Mouse (Mus musculus): Measurements from ENCODE around the gene Synrg. TPM values are rescaled to one million over a fixed set of nuclear protein-coding genes. Genes with fewer than 3 reads are reported as not detected.

Gene Synrg
- total RNA-seq, 2 experiments from 2014 or later: 46.6 to 50.9 TPM

Other genes with a start within 250 kb of the Synrg start
- not detected for gene Wfdc21, start 217.5 kb upstream of the Synrg start, total RNA-seq (2021)
- gene Heatr6, start 210.7 kb upstream of the Synrg start, total RNA-seq (2021): 10 to 100 TPM; 17.9 to 18.9 TPM
- under 1 TPM; 0.14 to 0.19 TPM for gene Hnf1b, start 114.4 kb upstream of the Synrg start, total RNA-seq (2021)
- 10 to 100 TPM; 12.4 to 12.5 TPM for gene Ddx52, start 22.4 kb upstream of the Synrg start, total RNA-seq (2021)
- gene Dusp14, start 104.8 kb downstream of the Synrg start, total RNA-seq (2021): 10 to 100 TPM; 28.2 to 29.4 TPM
- gene Tada2a, start 165.2 kb downstream of the Synrg start, total RNA-seq (2021): 10 to 100 TPM; 37.8 to 39.6 TPM
- gene Acaca, start 165.2 kb downstream of the Synrg start, total RNA-seq (2021): 100 to 1,000 TPM; 113 to 129 TPM
- gene Gm11437, start 203.0 kb downstream of the Synrg start, total RNA-seq (2021): not detected